Mouse (Mus musculus): Measurements from ENCODE around the gene Kdm1a. TPM values are rescaled to one million over a fixed set of nuclear protein-coding genes. Genes with fewer than 3 reads are reported as not detected.

The Kdm1a gene
- polyA plus RNA-seq, 1 experiment from 2014 or later, result 38.9 TPM

DNA sequence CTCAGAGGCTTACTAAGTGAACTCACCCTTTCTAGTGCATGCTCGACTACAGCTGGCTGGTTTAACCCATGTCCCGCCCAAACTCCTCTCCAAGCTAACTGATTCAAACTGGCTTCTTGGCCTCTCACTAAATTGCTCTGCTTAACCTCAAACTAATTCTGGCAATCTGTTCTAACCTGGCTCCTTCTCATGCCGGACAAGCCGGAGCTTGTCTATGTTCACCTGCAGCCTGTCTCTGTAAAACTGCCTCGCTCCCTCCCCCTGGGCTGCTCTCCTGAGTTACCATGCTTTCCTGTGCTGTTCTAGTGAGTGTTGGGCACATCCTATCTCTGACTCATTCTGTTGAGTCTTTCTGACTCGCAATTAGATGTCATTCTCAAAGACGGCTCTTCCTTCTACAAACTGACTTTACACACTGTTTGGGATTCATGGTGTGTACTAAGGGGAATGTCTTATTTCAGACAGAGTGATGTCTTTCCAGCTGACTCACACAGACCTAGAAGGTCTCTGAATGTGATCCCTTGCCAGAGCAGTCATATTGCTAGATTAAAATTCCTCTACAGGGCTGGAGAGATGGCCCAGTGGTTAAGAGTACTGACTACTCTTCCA lies 4.2 kb downstream of the Kdm1a start:
- no peaks in the 10 kb centered on the region for H3K27me3 ChIP-seq (ENCODE audit: control insufficient read depth, insufficient read depth, low read length)
- H3K4me3 ChIP-seq (ENCODE audit: low read depth, low read length), result no peak overlapping the region
- H3K27ac ChIP-seq (ENCODE audit: low read depth, low read length), result no peak overlapping the region
- no peak overlapping the region for H3K9ac ChIP-seq (ENCODE audit: low read depth, low read length)
- H3K36me3 ChIP-seq (ENCODE audit: control insufficient read depth, insufficient read depth, low read length), result no peaks in the 10 kb centered on the region
- WGBS (ENCODE audit: insufficient replicate concordance), result 83% methylated on average over 7 of the region's 7 CpGs
- H3K9me3 ChIP-seq (replicated peaks; ENCODE audit: control insufficient read depth, low read length), result no peaks in the 10 kb centered on the region
- peaks cover 14% of the 10 kb centered on the region for H3K4me1 ChIP-seq (ENCODE audit: control insufficient read depth, insufficient read depth, low read length)
- H3K4me2 ChIP-seq, result no peak overlapping the region
- ATAC-seq (replicated peaks; ENCODE audit: insufficient number of reproducible peaks, low FRiP score, low TSS enrichment), result no peak

DNA sequence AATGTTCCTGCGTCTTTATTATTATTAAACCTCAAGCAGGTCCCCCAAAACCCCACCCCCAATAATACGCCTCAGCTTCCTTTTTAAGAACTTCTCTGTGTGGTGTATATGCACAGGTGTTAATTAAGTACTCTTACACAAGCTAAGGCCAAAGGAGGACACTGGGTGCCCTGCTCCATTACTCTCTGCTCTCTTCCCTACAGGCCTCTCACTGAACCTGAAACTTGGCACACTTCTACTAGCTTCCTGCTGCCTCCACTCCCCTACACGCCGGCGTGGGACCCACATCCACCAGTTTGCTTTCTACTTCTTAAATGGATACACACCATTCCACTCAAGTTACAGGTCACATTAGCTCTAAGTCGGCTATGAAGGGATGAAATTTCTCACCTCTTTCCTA lies 7.3 kb downstream of the Kdm1a start:
- Histone ChIP-seq H3K27ac (ENCODE audit: low read depth, low read length) (no peak overlapping the region), H3K4me2 (no peak overlapping the region), H3K9me3 (replicated peaks; ENCODE audit: control insufficient read depth, low read length) (no peaks in the 10 kb centered on the region), H3K36me3 (ENCODE audit: control insufficient read depth, insufficient read depth, low read length) (0 out of 2 replicates have a peak, but pooled peaks cover 4% of the 10 kb centered on the region), H3K9ac (ENCODE audit: low read depth, low read length) (no peak overlapping the region), H3K4me3 (ENCODE audit: low read depth, low read length) (no peak overlapping the region), H3K27me3 (ENCODE audit: control insufficient read depth, insufficient read depth, low read length) (no peaks in the 10 kb centered on the region), H3K4me1 (ENCODE audit: control insufficient read depth, insufficient read depth, low read length) (0 out of 2 replicates have a peak, but pooled peaks cover 7% of the 10 kb centered on the region)
- WGBS (ENCODE audit: insufficient replicate concordance), result 85% methylated on average over 6 of the region's 6 CpGs
- no peak for ATAC-seq (replicated peaks; ENCODE audit: insufficient number of reproducible peaks, low FRiP score, low TSS enrichment)

DNA sequence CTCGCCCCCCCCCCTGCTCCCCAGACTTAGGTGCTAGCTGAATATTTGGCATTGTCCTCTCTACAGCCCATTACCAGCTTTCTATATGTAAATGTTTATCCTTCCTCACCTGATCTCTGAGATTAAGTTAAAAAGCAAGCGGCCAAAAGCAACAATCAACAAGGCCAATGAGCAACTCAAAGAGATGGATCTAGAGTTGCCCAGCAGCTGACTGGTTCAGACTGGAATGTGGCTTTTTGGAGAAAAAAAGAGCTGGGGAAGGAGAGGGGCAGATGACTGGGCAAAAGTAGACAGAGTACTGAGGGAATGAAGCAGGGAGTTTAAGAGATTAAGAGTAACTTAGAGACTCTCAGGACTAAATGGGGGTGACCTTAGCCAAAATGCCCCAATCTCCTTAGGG lies 8.5 kb downstream of the Kdm1a start:
- Histone ChIP-seq H3K36me3 (ENCODE audit: control insufficient read depth, insufficient read depth, low read length) (0 out of 2 replicates have a peak, but pooled peaks cover 5% of the 10 kb centered on the region), H3K27me3 (ENCODE audit: control insufficient read depth, insufficient read depth, low read length) (no peaks in the 10 kb centered on the region), H3K4me1 (ENCODE audit: control insufficient read depth, insufficient read depth, low read length) (0 out of 2 replicates have a peak, but pooled peaks cover 7% of the 10 kb centered on the region), H3K4me3 (ENCODE audit: low read depth, low read length) (no peak overlapping the region), H3K4me2 (no peak overlapping the region), H3K9me3 (replicated peaks; ENCODE audit: control insufficient read depth, low read length) (no peaks in the 10 kb centered on the region), H3K27ac (ENCODE audit: low read depth, low read length) (no peak overlapping the region), H3K9ac (ENCODE audit: low read depth, low read length) (no peak overlapping the region)
- no peak for ATAC-seq (replicated peaks; ENCODE audit: insufficient number of reproducible peaks, low FRiP score, low TSS enrichment)
- WGBS (ENCODE audit: insufficient replicate concordance), result 77% methylated on average over 2 of the region's 2 CpGs

GRCm38 (mm10) chr4:136592111-136592510 lies 10.4 kb downstream of the Kdm1a start:
- peaks cover 9% of the 10 kb centered on the region for H3K4me1 ChIP-seq (ENCODE audit: control insufficient read depth, insufficient read depth, low read length)
- H3K4me2 ChIP-seq, result no peak overlapping the region
- 55% methylated on average over 4 of the region's 4 CpGs for WGBS (ENCODE audit: insufficient replicate concordance)
- no peak for ATAC-seq (replicated peaks; ENCODE audit: insufficient number of reproducible peaks, low FRiP score, low TSS enrichment)
- 0 out of 2 replicates have a peak, but pooled peaks cover 5% of the 10 kb centered on the region for H3K36me3 ChIP-seq (ENCODE audit: control insufficient read depth, insufficient read depth, low read length)
- H3K9me3 ChIP-seq (replicated peaks; ENCODE audit: control insufficient read depth, low read length), result no peaks in the 10 kb centered on the region
- no peaks in the 10 kb centered on the region for H3K27me3 ChIP-seq (ENCODE audit: control insufficient read depth, insufficient read depth, low read length)
- no peak overlapping the region for H3K4me3 ChIP-seq (ENCODE audit: low read depth, low read length)
- H3K9ac ChIP-seq (ENCODE audit: low read depth, low read length), result no peak overlapping the region
- no peak overlapping the region for H3K27ac ChIP-seq (ENCODE audit: low read depth, low read length)

- H3K9me3 ChIP-seq (replicated peaks; ENCODE audit: control insufficient read depth, low read length), result no peaks in the 10 kb centered on the region
- H3K27ac ChIP-seq (ENCODE audit: low read depth, low read length), result no peak overlapping the region
- peaks cover 13% of the 10 kb centered on the region for H3K4me1 ChIP-seq (ENCODE audit: control insufficient read depth, insufficient read depth, low read length)
- H3K36me3 ChIP-seq (ENCODE audit: control insufficient read depth, insufficient read depth, low read length), result 0 out of 2 replicates have a peak, but pooled peaks cover 5% of the 10 kb centered on the region
- ATAC-seq (replicated peaks; ENCODE audit: insufficient number of reproducible peaks, low FRiP score, low TSS enrichment), result no peak
- no peak overlapping the region for H3K9ac ChIP-seq (ENCODE audit: low read depth, low read length)
- no peak overlapping the region for H3K4me3 ChIP-seq (ENCODE audit: low read depth, low read length)
- no peak overlapping the region for H3K4me2 ChIP-seq
- H3K27me3 ChIP-seq (ENCODE audit: control insufficient read depth, insufficient read depth, low read length), result no peaks in the 10 kb centered on the region
- WGBS (ENCODE audit: insufficient replicate concordance), result 54% methylated on average over 4 of the region's 4 CpGs
Measured at GRCm38 (mm10) chr4:136588003-136588402, 14.5 kb downstream of the Kdm1a start.

GRCm38 (mm10) chr4:136587221-136587827 lies 15.2 kb downstream of the Kdm1a start:
- 85% methylated on average over 4 of the region's 4 CpGs for WGBS (ENCODE audit: insufficient replicate concordance)
- no peaks in the 10 kb centered on the region for H3K27me3 ChIP-seq (ENCODE audit: control insufficient read depth, insufficient read depth, low read length)
- H3K27ac ChIP-seq (ENCODE audit: low read depth, low read length), result no peak overlapping the region
- no peak overlapping the region for H3K9ac ChIP-seq (ENCODE audit: low read depth, low read length)
- H3K4me3 ChIP-seq (ENCODE audit: low read depth, low read length), result no peak overlapping the region
- 0 out of 2 replicates have a peak, but pooled peaks cover 3% of the 10 kb centered on the region for H3K36me3 ChIP-seq (ENCODE audit: control insufficient read depth, insufficient read depth, low read length)
- no peak for ATAC-seq (replicated peaks; ENCODE audit: insufficient number of reproducible peaks, low FRiP score, low TSS enrichment)
- no peak overlapping the region for H3K4me2 ChIP-seq
- no peaks in the 10 kb centered on the region for H3K9me3 ChIP-seq (replicated peaks; ENCODE audit: control insufficient read depth, low read length)
- peaks cover 10% of the 10 kb centered on the region for H3K4me1 ChIP-seq (ENCODE audit: control insufficient read depth, insufficient read depth, low read length)

- no peak overlapping the region for H3K4me2 ChIP-seq
- H3K4me3 ChIP-seq (ENCODE audit: low read depth, low read length), result no peak overlapping the region
- no peaks in the 10 kb centered on the region for H3K9me3 ChIP-seq (replicated peaks; ENCODE audit: control insufficient read depth, low read length)
- no peak overlapping the region for H3K9ac ChIP-seq (ENCODE audit: low read depth, low read length)
- H3K27me3 ChIP-seq (ENCODE audit: control insufficient read depth, insufficient read depth, low read length), result no peaks in the 10 kb centered on the region
- H3K4me1 ChIP-seq (ENCODE audit: control insufficient read depth, insufficient read depth, low read length), result peaks cover 14% of the 10 kb centered on the region
- H3K27ac ChIP-seq (ENCODE audit: low read depth, low read length), result no peak overlapping the region
- no peaks in the 10 kb centered on the region for H3K36me3 ChIP-seq (ENCODE audit: control insufficient read depth, insufficient read depth, low read length)
- no peak for ATAC-seq (replicated peaks; ENCODE audit: insufficient number of reproducible peaks, low FRiP score, low TSS enrichment)
- whole genome bisulfite sequencing (ENCODE audit: insufficient replicate concordance), result 91% methylated on average over 3 of the region's 3 CpGs
Measured at GRCm38 (mm10) chr4:136581885-136582284, 20.6 kb downstream of the Kdm1a start.

GRCm38 (mm10) chr4:136569998-136570397 lies 32.5 kb downstream of the Kdm1a start:
- H3K4me1 ChIP-seq (ENCODE audit: control insufficient read depth, insufficient read depth, low read length), result no peaks in the 10 kb centered on the region
- H3K27me3 ChIP-seq (ENCODE audit: control insufficient read depth, insufficient read depth, low read length), result no peaks in the 10 kb centered on the region
- no peak overlapping the region for H3K27ac ChIP-seq (ENCODE audit: low read depth, low read length)
- no peaks in the 10 kb centered on the region for H3K9me3 ChIP-seq (replicated peaks; ENCODE audit: control insufficient read depth, low read length)
- no peak overlapping the region for H3K4me3 ChIP-seq (ENCODE audit: low read depth, low read length)
- H3K36me3 ChIP-seq (ENCODE audit: control insufficient read depth, insufficient read depth, low read length), result peaks cover 16% of the 10 kb centered on the region
- no peak for ATAC-seq (replicated peaks; ENCODE audit: insufficient number of reproducible peaks, low FRiP score, low TSS enrichment)
- no peak overlapping the region for H3K4me2 ChIP-seq
- H3K9ac ChIP-seq (ENCODE audit: low read depth, low read length), result no peak overlapping the region

- Histone ChIP-seq H3K9me3 (replicated peaks; ENCODE audit: control insufficient read depth, low read length) (no peaks in the 10 kb centered on the region), H3K9ac (ENCODE audit: low read depth, low read length) (no peak overlapping the region), H3K4me3 (ENCODE audit: low read depth, low read length) (no peak overlapping the region), H3K4me1 (ENCODE audit: control insufficient read depth, insufficient read depth, low read length) (no peaks in the 10 kb centered on the region), H3K27me3 (ENCODE audit: control insufficient read depth, insufficient read depth, low read length) (no peaks in the 10 kb centered on the region), H3K36me3 (ENCODE audit: control insufficient read depth, insufficient read depth, low read length) (peaks cover 22% of the 10 kb centered on the region), H3K4me2 (no peak overlapping the region), H3K27ac (ENCODE audit: low read depth, low read length) (no peak overlapping the region)
- ATAC-seq (replicated peaks; ENCODE audit: insufficient number of reproducible peaks, low FRiP score, low TSS enrichment), result no peak
- WGBS (ENCODE audit: insufficient replicate concordance), result 86% methylated on average over 3 of the region's 3 CpGs
Measured at GRCm38 (mm10) chr4:136568629-136569028, 33.9 kb downstream of the Kdm1a start.

Data from heart, embryonic 11.5 days (tissue).